Mouse (Mus musculus) spleen, postnatal 36 days (tissue): Measurements from ENCODE around the gene Nxph1.

Experiments
- DNase-seq, 2 experiments: peaks; one replicate each; pipeline ENCODE4 v3.0.0; 2022; ENCODE audit warnings: low spot score in 2 of 2, mixed read lengths in 1 of 2

The Nxph1 gene

DNA sequence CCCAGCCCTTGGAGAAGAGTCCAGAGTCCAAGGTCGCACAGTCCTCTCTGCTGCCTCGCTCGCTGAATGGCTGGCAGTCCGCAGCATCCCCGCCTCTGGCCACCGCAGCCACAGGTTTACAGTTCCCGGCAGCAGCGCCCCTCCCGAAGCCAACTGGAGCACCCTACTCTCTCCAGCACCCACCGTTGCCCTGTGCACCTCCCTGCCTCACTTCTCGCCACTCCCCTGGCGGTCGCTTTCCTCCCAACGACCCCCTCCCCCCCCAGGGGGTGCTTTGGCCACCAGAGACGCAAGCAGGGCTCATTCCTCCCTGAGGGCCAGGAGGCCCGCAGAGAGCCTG lies at the start of gene Nxph1:
Gene Nxph1, plus strand, starts transcription at position 301 of the 340 bp plus-strand sequence.
- no peak for DNase-seq

DNA sequence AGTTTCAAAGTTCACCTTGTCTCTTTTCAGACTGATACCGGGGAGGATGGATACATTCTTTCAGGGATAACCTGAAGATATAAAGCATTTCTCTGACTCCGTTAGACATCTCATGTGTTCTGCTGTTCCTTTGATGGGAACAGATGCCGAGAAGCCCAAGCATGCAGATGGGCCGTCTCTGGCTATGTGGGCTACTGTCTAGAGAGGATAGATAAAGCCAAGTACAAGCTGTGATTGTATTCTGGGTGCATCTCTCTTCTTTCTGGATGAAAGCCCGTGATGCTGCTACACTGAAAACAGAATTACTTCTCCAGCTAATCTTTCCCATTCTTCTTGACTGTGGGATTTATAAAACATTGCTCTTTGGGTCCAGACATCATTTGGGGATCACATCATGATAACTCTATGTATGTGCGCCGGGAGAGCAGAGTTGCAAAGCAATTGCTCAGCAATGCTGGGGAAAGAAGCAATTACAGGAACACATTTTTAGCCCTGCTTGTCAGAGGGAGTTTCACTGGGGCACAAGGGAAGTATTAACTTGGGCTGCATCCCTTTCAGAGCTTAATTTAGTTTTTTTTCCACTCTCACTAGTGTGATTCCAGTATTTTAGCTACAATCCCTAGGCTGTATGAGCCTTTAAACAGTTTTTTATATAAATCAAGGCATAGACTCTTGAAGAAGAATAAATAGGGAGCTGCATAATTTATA lies 48.1 kb upstream of the Nxph1 start:
- DNase-seq, result no peak

DNA sequence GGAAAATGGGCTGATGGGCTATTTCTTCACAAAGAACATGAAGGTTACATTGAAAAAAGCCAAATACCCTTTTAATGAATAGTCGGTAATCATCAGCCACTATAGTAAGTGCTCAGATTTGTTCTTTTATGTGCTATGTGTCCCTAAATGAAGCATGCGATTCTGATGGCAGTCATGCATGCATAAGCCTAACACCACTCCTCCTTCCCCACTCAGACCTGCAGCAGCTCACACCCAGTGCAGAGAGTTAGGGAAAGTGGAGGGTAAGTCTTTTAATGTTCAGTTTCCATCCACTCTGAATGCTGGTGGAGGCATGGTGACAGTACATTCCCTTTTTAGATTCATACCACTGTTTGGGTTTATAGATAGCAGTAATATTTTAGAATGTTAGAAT lies 47.5 kb upstream of the Nxph1 start:
- no peak for DNase-seq

DNA sequence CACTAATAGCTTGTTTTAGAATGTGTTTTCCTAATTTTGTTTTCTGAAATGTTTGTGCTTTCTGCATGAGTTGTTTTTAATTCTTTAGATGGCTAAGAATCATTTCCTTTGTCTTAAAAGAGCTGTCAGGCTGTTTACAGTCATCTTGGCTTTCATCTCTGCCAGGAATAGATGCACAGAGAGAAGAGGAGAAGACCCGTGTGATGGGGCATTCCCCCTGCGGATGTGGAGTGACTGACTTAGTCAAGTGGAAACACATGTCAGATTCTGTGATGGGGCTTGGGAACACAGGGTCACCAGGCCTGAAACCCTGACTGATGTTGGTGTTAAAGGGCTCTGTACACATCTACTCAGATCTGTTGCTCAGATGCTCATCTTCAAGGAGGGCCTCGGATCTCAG lies 40.3 kb upstream of the Nxph1 start:
- no peak for DNase-seq

DNA sequence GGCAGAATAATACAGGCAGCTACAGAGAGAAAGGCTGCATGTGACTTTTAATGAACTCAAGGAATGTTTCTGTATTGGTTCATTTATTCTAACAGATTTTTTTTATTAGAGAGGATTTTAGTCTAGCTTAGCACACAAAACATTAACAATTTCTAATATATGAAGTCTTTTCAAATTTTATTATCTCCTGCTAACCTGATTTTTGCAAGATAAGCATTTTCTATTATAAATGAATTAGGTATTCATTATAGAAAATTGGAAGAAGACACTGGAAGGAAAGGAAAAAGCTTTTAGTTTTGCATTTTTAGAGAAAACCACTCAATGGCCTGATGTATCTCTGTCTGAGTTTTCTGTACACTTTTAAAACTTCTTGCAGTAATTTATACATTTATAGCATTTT lies 34.8 kb upstream of the Nxph1 start:
- DNase-seq, result no peak

DNA sequence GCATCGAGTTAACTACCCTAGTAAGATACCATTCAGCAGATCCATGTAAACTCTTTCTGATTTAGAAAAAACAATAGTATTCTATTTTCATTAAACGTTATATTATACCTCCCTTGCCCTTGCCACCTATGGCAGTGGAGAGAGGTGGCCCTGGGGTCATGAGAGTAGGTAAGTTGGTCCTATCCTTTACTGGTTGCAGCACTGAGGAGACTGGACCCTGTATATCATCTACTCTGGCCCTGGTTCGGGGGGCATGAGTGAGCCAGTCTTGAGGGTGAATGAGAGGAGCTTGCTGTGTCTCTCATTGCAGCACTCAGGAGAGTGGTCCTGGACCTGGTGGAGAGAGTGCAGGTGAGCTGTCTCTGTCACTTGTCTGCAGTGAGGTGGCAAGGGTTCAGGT lies 33.5 kb upstream of the Nxph1 start:
- DNase-seq, result no peak

DNA sequence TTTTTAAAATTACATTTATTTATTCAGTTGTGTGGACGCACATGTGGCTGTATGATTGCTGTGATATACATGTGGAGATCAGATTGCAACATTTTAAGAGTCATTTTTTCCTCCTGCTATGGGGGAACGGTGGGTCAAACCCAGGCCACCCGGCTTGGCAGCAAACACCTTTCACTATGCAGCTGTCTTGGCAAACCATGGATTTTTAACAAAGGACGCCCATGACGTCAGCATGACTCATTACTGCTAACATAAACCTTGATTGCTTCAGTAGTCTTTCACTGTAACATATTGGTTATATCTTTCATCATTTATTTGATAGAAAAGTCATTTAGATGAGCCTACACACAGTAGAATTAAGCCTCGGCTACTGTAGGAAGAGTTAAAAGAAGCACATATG lies 23.8 kb upstream of the Nxph1 start:
- no peak for DNase-seq

DNA sequence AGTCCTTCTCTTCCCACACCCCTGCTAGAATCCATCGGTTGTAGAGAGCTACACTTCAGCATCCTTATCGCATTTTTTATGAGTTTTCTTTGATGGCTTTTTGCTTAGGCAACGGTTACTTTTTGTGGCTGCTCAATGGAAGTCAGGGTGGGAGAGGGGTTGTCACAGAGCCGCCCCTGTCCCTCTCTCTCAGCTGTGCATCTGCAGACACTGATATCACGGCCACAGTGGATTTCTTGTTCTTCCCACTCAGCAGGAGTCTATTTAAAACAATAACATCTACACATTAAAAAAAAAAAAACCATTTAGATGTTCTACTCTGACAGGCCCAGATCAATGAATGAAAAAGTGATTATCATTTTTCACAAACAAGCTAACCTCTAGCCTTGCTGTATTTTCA lies 13.0 kb upstream of the Nxph1 start:
- DNase-seq, result no peak

DNA sequence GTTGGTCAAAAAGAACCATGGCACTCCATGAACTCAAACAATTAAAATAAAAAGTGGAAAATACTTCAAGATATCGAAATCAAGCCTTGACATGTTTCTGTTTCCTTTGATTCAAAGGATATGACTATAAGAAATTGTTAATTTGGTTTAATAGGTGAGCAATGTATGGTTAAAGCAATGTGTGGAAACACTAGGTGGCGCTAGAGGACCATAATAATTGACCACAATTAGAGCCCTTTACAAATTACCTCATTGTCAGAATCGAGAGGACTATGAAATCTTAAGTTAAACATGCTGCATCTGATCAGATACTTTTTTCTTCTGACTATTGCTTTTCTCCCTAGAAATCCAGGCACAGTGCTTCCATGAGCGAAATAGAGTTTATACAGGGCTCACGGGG lies 12.5 kb upstream of the Nxph1 start:
- no peak for DNase-seq

DNA sequence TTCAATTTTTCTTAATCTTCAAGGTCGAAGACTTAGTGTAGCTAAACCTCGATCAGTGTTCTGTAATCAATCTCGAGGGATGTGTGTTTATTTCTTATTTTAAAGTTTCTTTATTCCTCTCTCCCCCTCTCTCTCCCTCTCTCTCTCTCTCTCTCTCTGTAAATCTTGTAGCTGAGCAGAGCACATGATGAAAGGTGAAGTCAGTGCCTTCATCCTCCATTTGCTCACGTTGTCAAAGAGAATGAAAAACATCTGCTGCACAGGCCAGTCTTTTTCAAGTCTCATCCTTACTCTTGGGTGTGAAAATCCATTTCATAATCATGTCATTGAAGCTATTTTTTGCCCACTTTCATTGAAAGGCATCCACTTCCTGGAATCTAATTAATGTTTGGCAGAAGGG lies 12.1 kb upstream of the Nxph1 start:
- no peak for DNase-seq

DNA sequence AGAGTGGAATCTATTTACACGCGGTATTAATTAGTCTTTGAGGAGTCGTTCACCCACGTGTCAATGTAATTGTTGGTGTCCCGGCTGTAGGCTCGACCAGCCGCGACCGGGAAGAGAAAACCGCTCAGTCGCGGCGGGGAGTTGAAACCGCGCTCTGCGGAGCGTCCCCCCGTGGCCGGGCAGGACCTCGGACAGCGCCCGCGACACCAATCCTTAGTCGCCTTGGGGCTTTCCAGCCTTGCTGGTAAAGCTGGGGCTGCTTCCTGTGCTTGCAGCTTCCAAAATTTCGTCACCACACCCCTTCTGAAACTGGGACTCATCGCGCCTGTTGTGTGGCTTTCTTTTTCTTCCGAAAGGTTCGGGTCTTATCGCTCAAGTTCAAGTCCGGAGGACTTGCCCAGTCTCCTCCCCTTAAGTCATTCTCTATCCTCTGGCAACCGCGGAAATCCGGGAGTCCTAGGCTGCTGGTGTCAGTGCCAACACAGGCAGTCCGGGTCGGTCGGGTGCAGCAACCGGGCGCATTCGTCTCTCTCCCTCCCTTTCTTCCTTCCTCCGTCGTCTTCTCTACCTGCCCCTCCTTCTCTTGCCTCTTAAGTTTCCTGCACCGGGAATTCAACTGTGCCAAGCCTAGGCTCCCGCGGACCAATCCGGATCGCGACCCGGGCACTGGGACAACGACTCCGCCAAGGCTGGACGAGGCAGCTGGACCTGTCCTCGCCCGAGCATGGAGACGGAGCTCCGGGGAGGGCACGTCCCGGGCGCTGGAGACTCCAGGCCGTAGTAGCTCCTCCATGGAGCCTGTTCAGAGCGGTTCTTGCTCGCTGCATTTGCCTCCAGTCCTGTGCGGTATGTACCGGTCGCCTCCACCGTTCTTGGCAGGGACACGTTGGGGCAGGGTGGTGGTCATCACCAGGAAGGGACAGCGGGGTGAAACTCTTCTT lies 510 bp downstream of the Nxph1 start:
- no peak for DNase-seq

DNA sequence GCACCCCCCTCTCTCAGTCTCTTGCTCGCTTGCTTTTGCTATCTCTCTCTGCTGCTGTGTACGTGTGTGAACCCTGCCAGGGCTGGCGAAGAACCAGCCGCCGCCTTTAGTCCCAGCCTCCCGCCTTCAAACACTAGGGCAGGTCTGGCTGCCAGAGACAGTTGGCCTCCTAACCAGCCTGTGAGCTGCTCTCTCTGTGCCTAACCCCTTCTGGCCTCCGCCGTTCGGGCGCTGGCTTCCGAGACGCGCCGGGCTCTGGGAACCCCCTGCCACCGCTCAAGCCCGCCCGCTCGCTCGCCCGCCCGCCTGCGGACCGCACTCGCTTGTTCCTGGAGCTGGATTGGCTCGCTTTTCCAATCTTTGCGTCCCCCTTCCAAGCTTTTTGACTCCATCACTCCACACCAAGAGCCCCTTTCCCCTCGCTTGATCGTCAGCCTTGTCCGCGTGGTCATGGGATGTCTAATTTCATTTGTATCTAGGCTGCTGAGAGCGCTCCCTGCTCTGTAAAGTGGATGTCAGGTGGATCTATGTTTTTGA lies 1.5 kb downstream of the Nxph1 start:
- DNase-seq, result no peak

DNA sequence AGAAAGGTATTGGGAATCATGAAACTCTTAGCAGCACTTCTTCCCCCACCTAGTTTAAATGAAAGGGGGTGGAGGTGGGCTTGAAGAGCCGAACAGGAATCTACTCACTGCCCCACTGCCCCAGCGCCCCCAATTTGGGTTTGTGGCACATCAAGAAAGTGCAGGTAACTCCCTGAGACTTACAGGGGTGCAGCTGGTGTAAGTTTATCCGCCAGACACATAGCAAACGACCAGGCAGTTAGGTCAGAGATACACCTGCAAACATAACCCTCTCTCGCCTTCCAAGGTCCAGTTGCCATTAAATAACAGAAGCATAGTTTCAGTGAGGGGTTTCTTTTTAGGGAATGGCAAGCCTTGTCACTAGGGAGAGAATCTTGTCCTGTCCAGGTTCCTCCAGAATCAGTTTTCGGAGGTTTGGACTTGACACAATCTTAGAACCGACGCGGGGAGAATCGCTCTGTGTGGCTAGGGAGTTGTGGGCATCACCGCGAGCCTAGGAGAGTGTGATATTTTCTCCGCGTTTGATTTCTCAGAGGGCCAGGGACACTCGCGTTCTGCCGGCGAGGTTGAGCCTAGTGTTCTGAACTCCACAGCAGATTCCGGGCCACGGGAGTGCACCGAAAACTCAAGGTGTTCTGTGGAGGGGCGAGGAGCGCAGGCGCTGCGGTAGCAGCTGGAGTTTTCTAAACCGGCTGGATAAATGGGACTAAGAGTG lies 2.5 kb downstream of the Nxph1 start:
- no peak for DNase-seq

DNA sequence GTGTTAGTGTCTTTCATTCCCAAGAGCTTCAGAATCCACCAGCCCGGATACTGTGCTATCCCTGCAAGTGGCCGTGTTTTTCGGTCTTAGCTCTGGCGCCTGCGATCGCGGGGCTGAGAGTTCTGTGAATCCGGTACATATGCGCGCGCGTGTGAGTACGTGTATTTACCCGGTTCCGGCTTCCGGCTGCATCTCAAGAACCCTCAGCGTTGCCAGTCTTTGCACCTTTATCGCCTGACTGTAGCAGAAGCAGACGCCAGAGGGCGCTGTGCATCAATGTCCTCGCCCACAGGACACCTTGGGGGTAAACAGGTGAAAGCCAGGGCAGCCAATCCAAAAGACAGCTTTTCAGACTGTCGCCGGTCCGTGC lies 3.1 kb downstream of the Nxph1 start:
- DNase-seq, result peak in 1 of 2 experiments; percentile 15

DNA sequence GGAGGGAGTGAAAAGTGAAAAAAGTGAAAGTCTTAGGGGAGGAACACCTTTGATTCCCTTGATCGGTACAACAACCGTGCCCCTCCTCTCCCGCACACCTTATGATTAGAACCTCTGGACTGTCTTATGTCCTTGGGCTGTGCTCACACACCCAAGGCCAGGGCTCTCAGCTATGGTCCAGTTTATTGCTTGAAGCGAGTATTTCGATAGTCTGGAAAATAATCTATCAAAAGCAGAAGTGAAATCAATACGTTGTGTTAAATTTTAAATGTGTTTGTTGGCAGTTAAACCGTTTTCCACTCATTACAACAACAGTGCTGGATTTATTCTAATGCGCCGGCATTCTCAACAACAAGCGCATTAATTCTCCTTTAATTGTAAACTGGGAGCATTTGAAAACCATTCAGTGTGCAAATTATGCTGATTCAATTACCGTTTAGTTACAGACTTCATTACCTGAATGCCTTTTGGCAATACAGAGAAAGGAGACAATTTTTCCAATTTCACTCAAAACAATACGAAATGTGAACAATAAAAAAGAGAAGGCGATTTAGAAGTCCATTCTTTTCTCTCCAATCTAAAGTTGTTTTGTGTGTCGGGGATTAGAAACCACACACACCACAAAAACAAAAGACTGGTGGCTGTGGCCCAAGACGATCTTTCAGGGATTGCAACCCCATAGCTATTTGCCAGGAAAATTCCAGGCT lies 3.8 kb downstream of the Nxph1 start:
- DNase-seq, result no peak

DNA sequence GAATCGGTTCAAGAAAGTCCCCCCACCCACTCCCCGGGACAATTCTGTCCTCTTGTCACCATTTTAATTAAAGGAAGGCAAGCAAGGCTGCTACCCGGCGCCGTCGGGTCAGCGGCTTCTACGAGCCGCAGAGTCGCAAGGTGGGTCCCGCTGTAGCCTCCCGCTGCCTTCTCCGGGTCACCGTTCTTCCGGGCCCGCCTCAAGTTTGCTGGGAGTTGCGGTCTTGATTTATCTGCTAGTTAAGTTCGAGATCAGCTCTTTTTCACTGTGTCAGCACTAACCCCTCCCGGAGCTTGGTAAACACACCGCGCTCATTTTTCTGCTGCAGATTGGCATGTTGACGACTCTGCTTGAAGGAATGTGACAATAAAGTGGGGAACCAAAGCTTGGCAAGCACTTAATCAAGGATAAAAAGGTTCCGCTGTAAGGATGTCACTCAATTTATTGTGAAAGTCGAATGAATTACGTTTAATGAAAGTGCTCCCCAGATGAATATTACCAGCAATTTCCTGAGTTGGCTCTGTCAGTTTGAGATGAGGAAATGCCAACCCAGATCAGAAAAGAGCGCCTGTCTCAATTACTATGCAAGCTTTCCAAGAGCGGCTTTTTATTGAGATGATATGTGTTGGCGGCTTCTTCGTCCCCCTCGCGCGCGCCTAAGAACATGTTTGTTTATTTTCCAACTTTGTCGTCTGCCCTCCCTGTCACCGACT lies 7.7 kb downstream of the Nxph1 start:
- DNase-seq, result no peak

DNA sequence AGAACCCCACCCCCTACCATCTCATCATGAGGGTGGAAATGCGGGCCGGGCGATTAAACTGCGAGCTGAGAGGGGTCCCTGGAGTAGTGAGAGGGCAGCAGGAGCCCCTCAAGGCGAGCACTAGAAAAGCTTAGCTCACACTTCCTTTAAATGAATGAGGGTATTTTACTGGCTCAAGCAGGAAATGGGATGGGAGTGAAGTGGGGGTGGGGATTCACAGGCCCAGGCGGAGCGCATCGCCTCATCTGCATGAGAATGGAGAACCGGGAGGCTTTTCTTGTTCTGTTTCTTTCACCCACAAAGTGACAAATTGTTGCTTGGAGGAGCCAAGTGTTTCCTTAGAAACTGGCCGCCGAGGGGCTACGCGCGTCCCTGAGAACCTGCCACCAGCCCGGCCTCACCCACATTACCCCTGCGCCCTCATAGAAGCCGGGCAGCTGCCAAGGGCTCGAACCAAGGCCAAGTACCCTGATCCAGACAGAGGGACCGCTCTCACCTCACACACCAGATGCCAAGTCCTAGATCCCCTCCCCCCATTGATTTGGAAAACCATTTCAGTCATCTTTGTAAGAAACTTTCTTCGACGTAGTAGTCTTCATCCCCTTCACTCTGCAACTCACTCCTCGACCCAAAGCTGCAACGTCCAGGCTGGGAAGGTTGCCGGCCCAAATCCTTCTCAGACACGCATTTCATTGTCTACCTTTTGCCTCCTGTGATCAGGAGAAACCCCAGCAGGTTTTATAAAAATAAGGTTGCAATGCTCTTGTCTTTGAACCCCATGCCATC lies 8.7 kb downstream of the Nxph1 start:
- no peak for DNase-seq

DNA sequence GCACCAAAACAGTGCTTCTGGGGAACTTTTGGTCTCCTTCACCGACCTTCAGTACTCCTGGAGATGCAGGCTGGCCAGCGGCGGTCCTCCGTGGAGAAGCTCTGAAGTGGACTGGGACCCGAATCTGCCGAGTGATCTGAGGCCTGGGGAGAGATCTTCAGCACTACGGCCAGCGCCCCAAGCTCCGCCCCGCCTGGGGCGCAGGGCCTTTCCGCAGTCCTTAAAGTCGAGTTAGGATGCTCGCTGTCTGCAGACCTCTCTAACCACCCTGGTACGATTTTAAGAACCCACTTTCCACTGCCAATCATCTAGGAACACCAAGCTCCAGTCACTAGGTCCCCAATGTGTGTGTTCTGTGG lies 9.3 kb downstream of the Nxph1 start:
- no peak for DNase-seq

DNA sequence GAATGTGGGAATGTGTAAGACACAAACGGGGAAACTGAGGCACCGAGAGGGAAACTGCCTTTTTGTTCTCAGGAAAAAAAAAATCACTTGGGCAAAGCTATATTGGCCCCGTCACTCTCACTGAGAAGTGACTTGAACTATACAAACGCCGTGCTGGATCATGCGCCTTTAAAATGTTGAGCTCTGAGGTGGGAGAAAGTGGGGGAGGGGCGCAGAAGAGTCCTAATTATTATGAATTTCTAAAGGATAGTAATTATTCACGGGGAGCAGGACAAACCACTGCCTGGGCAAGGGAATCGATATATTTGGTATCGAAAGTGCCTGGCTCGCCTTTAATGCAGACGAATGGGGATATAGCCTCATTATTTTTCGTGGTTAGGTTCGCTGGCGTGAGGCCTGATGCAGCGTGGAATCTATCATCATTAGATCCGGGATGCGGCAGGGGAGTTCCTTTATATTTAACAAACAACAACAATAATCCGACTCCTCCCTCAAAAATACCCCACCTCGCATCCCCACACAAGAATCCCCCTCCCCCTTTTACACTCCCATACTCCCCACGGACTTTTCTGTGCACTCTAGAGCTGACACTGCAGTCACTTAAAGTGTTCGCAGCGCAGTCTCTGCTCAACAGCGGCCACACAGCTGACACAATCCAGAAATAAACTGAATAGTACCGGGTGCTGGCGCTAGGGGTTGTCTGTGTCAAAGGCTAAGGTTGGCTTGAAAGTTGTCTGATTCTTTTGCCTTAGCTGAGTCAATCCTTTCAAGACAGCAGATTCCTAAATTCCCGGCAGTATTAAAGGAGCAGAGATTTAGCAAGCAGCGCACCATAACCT lies 10.1 kb downstream of the Nxph1 start:
- no peak for DNase-seq

DNA sequence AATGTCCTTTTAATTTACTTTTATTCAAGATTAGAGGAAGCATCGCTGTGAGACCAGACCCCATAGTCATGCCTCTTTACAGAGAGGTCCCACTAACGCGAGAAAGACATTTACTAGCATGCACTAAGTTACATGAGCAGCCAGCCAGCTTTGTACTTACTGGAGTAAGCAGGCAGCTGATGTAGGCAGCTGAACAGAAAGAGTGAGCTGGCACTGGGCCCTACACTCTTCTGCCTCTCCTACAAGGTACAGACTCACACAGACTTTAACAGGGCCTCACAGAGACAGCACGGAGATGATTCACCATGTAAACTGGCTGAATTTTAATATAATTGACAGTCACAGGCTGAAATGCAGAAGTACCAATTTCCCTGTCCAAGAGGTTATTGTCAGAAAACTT lies 11.6 kb downstream of the Nxph1 start:
- DNase-seq, result no peak
